Mouse (Mus musculus) right cerebral cortex, adult 2 months (tissue): ENCODE measurements at regions not wholly inside any gene's neighbourhood (a gene's known extent, or its start where the extent isn't known, plus 50 kb on each side); places are given as distances from the start of the nearest gene placed in this dataset.

Experiments used
- DNase-seq, 2 experiments: peaks; one replicate each; pipeline ENCODE4 v3.0.0; 2021 to 2022; ENCODE audit warnings: low spot score in 2 of 2

GRCm38 (mm10) chr2:27812946-27813345 lies 73.3 kb upstream of the Col5a1 start:
- DNase-seq, result no peak

- no peak for DNase-seq
Measured at GRCm38 (mm10) chr2:27813370-27813769, 72.9 kb upstream of the Col5a1 start.

GRCm38 (mm10) chr2:27818656-27819055 lies 67.6 kb upstream of the Col5a1 start:
- DNase-seq, result no peak

GRCm38 (mm10) chr2:27826826-27827225 lies 59.4 kb upstream of the Col5a1 start:
- no peak for DNase-seq

- DNase-seq, result no peak
Measured at GRCm38 (mm10) chr2:27827582-27827981, 58.6 kb upstream of the Col5a1 start.

GRCm38 (mm10) chr2:27828237-27828636 lies 58.0 kb upstream of the Col5a1 start:
- DNase-seq, result no peak

- no peak for DNase-seq
Measured at GRCm38 (mm10) chr2:27829551-27829950, 56.7 kb upstream of the Col5a1 start.

- DNase-seq, result no peak
Measured at GRCm38 (mm10) chr2:27834971-27835370, 51.3 kb upstream of the Col5a1 start.

- peak; percentile 65 to 69 for DNase-seq
Measured at GRCm38 (mm10) chr2:27835758-27836460, 50.3 kb upstream of the Col5a1 start.
